Mouse (Mus musculus) bone marrow, adult 2 months (tissue): ENCODE measurements around the gene Adcy7.

Experiments used
- CTCF ChIP-seq: fragments of 200-500 bp; IDR thresholded peaks from 2 replicates; pipeline ENCODE4 v1.5.1; 2011; ENCODE audit warnings: low read length, control low read depth; ENCODE audit not compliant: control insufficient read depth, insufficient read depth
- POLR2A ChIP-seq: fragments of 200-500 bp; IDR thresholded peaks from 2 replicates; pipeline ENCODE4 v1.6.1; 2011; ENCODE audit warnings: low read depth, mild to moderate bottlenecking, control low read depth, low read length, borderline replicate concordance; ENCODE audit not compliant: control insufficient read depth

DNA sequence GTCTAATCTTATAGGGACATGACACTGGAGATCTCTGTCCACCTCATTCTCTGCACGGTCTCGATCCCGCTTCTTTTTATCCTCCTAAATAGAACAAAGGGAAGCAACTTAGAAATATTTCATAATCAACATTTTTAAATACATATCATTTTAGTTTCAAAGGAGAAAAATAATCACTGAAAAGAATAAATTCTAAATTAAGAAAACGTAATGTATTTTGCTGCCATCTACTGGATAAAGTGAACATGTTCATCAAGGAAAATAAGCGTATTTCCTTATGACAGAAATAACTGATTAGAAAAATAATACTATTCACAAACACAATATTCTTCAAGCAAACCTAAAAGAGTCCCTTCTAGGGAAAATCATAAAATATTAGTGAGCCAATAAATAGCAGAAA is 85.7 kb downstream of the Adcy7 start:
- TF ChIP-seq POLR2A: no peak
- no peak for TF ChIP-seq CTCF
